Mouse (Mus musculus): ENCODE results near the gene Fxyd5.

- TF ChIP-seq CTCF (IDR thresholded peaks at IDR 0.05; ENCODE audit: low read depth, low read length) (no peak), POLR2A (IDR thresholded peaks at IDR 0.05; ENCODE audit: extremely low read depth, insufficient read depth, low read length) (no peak)
Measured at GRCm38 (mm10) chr7:30993986-30994385, 48.3 kb downstream of the Fxyd5 start.

Data from liver, adult 2 months (tissue).